Mouse (Mus musculus): ENCODE results near the gene Nxt2.

The Nxt2 gene

DNA sequence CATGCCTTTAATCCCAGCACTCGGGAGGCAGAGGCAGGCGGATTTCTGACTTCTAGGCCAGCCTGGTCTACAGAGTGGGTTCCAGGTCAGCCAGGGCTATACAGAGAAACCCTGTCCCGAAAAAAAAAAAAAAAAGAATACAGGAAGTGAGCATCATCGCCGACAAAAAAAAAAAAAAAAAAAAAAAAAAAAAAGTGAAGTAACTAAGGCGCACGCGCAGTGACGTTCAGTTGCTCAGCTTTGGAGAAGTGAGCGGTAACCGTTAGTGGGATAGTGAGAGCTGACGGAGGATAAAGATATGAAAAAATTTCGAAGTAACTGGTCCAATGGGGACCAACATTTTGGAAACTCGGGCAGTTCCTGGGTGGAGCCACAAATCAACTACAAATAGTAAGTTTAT is at the start of gene Nxt2:
Nxt2 (plus strand) TSS at position 229 of the 400 bp plus-strand sequence.
- in situ Hi-C loops (cut with MboI; ENCODE audit: unreplicated experiment in 2 of 2) = loop anchor here in 1 of 2 experiments (25.0 kb wide), 1 partner anchor 586 kb away; no protein-coding TSS in a partner anchor

DNA sequence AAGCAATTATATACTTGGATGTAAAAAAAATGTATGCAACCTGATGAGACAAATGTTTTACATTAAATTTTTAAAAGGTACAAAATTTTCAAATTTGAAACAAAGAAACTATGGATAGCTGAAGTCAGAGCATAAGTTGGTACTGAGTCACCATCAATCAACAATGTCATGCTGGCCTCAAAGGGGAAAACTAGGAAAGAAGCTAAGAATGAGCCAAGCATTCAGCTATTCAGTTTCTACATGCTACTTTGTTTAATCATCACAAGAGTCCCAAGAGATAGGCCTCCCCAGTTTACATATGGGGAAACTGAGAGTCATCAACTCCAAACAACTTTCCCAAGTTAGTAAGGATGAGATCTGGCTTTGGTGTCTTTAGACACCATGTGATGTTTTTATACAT is 49.6 kb upstream of the Nxt2 start:
- in situ Hi-C loops (cut with MboI; ENCODE audit: unreplicated experiment in 2 of 2) = loop anchor here in 1 of 2 experiments (25.0 kb wide), 1 partner anchor 885 kb away; no protein-coding TSS in a partner anchor

DNA sequence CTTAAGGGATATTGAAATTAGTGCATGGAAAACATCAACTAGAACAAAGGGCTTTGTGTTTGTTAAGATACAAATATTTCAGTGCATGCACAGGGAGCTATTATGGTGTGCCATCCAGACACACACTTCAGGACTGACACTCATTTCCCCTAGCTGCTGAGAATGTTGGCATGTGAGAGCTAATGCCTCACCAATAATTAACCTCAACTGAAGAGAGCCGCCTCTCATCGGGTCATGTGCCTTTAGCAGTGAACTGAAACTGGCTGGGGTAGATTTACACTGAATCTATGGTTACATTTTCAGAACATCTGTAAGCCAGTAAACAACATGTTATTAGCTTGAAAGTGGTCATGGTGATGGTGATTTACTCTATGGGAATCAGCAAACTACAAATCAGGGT is 44.5 kb upstream of the Nxt2 start:
- in situ Hi-C loops (cut with MboI; ENCODE audit: unreplicated experiment in 2 of 2) = loop anchor here in 1 of 2 experiments (25.0 kb wide), 1 partner anchor 880 kb away; no protein-coding TSS in a partner anchor

DNA sequence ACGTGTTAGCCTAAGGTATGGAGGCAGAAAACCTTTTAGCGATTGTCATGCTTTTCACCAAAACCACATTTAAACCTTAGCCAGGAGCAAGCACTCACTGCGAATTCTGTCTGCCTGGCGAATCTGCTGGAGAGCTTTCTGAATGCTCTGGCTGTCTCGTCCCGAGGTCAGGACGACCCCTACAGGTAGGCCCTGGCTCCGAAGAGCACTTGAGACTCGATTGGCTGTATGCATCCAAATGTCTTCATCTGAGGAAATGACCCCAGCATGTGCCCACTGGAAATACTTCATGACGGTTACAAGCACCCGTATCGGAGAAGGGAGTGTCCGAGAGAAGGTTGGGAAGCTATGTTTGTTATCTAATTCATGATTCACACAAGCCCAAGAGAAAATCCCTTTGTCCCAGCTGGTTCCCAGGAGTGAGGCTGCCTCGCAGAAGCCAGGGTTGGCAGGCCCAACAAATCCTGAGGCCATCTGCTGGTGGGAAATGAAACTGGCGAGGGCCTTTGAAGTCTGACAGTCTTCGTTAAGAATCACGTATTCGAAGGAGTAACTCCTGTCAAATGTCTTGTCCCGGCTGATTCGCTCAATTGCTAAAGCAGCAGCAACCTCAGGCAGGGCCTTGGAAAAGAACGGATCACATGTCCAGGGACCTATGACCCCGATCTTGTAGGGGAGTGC is 37.4 kb upstream of the Nxt2 start:
- in situ Hi-C loops (cut with MboI; ENCODE audit: unreplicated experiment in 2 of 2) = loop anchor here in 1 of 2 experiments (25.0 kb wide), 1 partner anchor 873 kb away; no protein-coding TSS in a partner anchor

DNA sequence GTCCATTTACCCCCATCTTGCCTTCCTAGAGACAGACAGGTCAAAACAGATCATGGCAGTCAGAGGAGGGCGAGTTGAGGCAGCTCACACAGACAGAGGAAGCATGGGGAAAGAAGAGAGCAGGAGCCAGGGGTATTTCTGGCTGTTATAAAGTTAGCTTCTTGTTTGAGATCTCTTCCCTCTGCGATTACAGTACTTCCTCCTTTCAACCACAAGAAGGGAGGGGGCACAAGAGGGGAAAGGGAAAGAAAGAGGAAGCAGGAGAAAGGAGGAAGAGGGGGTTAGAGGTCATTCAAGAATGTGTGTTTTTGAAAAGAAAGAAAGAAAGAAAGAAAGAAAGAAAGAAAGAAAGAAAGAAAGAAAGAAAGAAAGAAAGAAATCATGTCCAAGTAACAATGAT is 36.2 kb upstream of the Nxt2 start:
- in situ Hi-C loops (cut with MboI; ENCODE audit: unreplicated experiment in 2 of 2) = loop anchor here (10.0 to 25.0 kb wide), 2 partner anchors 864 to 872 kb away; no protein-coding TSS in a partner anchor

DNA sequence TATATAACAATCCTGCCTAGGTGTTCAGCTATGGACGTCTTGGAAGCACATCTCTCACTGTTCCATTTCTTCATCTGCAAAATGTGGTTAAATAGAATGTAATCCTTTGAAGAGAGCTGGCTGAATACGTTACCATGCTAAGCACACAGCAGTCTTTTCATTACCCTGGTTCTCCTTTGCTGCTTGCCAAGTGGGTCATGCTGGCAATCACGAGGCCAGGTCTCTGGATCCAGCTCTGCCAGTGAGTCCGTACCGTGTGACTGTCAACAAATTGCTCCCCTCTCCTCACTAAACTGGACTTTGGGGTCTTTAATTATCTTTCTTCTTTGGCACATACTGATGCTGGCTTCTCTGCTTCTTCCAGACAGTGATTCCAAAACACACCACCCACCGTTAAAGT is 32.1 kb upstream of the Nxt2 start:
- in situ Hi-C loops (cut with MboI; ENCODE audit: unreplicated experiment in 2 of 2) = loop anchor here (10.0 to 25.0 kb wide), 2 partner anchors 860 to 868 kb away; no protein-coding TSS in a partner anchor

DNA sequence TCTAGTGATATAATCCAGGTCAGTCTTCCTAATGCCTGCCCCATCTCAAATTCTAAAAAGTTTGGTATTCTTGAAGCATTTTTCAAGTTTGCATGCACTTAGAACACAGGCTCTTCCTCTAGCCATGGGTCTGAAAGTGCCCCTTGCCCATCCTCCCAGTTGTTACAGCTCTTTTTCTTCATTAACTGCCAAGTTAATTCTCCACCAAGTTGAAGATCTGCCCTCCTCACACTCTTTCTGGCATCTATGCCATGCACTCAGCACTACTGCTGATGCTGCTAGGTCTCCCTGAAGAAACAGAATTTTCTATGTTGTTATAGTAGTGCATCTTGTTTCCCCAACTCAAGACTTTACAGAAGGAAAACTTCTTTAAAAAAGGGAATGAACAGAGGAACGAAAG is 31.0 kb upstream of the Nxt2 start:
- in situ Hi-C loops (cut with MboI; ENCODE audit: unreplicated experiment in 2 of 2) = loop anchor here (5.0 to 25.0 kb wide), 3 partner anchors 117 to 867 kb away; no protein-coding TSS in a partner anchor

DNA sequence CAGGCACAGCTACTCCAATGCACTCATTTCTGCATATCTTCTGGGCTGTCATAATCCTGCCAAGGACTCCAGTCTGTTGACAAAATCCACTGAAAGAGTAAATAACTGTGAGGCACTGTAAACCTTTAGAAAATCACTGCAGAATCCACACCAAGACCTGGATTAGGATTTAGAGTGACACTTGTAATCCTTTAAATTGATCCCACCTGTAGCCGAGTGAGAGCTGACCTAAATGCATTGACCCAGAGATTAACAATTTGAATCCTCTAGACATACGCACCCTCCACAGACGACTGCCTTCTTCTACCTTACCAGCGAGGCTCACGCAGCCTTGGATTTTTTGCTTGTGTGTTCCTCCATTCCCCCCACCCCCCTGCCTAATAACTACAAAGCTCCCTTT is 29.7 kb upstream of the Nxt2 start, which contains the start of gene Gucy2f:
Gucy2f (minus strand) TSS at position 101 of the 400 bp plus-strand sequence.
- in situ Hi-C loops (cut with MboI; ENCODE audit: unreplicated experiment in 2 of 2) = loop anchor here (5.0 to 25.0 kb wide), 3 partner anchors 115 to 865 kb away; no protein-coding TSS in a partner anchor

DNA sequence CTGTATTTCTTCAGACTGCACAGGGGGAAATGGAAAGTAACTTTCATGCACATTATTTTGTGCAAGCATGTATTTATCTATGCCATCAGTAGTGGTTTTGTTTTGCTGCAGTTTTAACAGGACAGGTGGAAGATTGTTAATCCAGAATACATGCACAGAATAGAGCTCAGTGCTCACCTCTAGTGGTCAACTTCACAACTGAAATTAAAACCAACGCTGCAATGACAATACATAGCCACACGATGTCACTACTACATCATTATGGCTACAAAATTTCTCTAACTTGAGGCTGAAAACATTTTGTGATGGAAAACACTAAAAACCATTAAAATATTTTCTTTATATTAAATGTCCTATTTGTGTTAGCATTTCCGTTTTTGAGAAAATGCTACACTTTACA is 26.3 kb upstream of the Nxt2 start:
- in situ Hi-C loops (cut with MboI; ENCODE audit: unreplicated experiment in 2 of 2) = loop anchor here (5.0 to 25.0 kb wide), 4 partner anchors 112 to 612 kb away; no protein-coding TSS in a partner anchor

DNA sequence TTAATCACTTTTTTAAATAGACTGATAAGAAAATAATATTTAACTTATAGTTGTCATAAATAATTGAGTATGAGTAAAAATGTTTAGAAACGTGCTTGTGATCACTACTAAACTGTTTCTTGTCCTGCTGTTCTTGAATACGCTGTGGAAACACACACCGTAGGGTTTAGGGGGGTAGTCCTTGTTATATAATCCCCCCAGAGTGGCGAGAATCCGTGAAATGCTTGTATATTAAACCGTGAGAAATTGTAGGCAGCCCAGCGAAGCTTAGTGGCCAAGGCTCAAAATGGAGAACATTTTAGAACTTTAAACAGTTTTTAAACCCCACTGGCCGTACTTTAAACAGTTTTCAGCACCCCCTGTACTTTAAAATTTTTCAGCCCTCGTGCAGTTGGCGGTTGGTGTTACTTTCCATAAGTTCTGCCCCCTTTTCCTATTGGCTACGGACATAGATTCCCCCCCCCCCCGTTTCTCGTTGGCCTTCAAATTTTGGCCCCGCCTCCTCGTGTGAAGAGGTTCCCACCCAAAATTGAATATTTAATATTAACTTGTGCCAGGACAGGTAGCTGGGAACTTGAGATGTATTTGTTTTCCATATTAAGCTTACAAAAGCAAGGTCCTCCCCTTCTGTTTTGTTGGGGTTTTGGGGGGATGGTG is 956 bp downstream of the Nxt2 start:
- in situ Hi-C loops (cut with MboI; ENCODE audit: unreplicated experiment in 2 of 2) = loop anchor here in 1 of 2 experiments (25.0 kb wide), 1 partner anchor 585 kb away; no protein-coding TSS in a partner anchor

DNA sequence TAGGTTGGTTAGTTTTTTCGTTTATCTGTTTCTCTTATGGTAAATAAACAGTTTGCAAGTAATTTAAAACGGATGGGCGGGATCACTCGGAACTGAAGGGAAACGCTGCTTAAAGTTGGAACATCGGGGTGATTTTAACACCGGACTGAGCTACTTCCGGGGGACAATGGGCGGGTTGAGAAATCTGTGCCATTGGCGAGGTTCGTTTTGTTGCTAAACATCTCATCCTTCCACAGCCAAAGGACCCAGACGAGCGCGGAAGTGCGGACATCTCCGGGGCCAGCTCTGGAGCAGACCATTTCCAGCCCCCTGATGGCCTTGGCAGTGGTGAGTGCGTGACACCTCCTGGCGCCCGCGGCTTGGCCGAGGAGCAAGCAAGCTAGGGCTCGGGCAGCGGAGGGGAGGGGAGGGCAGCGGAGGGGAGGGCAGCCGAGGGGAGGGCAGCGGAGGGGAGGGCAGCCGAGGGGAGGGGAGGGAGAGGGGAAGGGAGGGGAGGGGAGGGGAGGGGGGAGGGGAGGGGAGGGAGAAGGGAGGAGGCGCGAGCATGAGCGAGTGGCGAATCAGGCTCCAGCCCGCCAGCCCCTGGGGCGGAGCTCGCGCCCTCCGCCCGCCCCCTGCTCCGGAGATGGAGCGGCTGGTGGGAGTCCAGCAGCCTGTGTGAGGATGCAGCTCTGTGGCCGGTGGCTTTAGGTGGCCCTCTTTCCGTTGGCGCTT is 1.6 kb downstream of the Nxt2 start:
- in situ Hi-C loops (cut with MboI; ENCODE audit: unreplicated experiment in 2 of 2) = loop anchor here in 1 of 2 experiments (25.0 kb wide), 1 partner anchor 584 kb away; no protein-coding TSS in a partner anchor

DNA sequence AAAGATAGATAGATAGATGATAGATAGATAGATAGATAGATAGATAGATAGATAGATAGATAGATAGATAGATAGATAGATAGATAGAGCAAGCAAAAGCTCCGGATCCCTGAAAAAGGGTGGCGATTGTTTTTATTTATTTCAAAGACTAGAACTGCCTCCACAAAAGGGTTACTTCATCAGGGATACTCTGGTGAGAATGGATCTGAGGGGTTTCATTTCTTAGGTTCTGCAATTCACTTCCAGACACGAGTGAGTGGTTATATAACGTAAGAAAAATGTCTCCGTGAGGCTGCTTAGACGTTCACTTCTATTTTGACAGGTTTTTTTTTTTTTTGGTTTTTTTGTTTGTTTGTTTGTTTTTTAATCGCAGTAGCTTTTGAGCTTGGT is 2.2 kb downstream of the Nxt2 start:
- in situ Hi-C loops (cut with MboI; ENCODE audit: unreplicated experiment in 2 of 2) = loop anchor here in 1 of 2 experiments (25.0 kb wide), 1 partner anchor 584 kb away; no protein-coding TSS in a partner anchor

DNA sequence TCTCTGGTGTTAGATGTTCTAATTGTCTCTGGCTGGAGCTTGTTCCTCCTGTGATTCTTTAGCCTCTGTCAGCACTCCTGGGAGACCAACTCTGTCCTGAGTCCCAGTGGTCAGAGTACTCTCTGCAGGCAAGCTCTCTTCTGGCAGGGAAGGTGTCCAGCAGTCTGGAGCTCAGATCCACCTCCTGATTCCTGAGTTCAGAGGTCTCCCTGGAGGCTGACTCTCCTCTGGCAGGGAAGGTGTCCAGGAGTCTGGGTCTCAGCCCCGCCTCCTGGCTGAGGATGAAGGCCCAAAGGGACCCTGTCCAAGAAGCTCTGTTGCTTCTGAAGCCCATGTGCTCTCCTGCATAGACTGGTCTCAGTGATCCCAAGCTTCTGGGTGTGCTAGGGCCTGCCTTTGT is 9.6 kb downstream of the Nxt2 start:
- in situ Hi-C loops (cut with MboI; ENCODE audit: unreplicated experiment in 2 of 2) = loop anchor here (10.0 to 25.0 kb wide), 2 partner anchors 309 to 576 kb away; no protein-coding TSS in a partner anchor

DNA sequence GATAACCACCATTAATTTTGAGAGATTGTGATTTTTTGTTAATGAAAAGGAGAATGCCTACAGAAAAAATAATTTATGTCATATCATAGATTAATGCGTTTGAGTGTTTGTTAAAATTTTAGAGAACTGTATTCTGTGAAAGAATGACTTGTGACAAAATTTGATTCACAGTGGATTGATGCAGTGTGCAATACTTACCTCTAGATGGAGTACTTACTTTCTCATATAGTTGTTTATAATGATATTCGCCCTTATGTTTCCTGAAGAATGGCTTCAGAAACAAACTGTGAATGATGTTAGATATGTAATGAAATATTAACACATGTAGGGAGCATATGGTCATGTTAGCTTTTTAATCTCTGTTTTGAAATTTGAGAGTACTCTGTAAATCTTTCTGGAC is 10.5 kb downstream of the Nxt2 start:
- in situ Hi-C loops (cut with MboI; ENCODE audit: unreplicated experiment in 2 of 2) = loop anchor here (10.0 to 25.0 kb wide), 2 partner anchors 308 to 575 kb away; no protein-coding TSS in a partner anchor

DNA sequence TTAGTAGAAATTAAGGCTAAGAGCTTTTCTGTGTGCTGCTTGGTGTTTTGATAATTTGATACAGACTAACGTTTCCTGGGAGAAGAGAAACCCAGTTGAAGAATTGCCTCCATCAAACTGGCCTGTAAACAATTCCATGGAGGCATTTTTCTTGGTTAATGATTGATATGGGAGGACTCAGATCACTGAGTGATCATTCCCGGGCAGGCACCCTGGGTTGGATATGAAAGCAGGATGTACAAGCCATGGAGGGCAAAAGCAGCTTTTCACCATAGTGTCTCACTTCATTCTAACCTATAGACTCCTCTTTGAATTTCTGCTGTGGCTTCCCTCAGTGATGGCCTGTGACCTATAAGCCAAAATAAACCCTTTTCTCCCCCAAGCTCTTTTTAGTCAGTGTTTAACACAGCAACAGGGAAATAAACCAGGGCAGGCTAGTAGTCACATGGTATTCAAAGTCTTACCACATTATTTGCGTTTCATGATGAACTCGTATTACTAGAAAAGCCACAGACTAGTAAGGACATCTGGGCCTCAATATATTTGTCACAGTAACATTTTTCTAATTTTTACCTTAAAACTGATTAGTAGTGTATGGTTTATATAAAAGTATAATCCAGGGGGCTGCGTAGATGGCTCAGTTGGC is 19.2 kb downstream of the Nxt2 start:
- in situ Hi-C loops (cut with MboI; ENCODE audit: unreplicated experiment in 2 of 2) = loop anchor here in 1 of 2 experiments (25.0 kb wide), 1 partner anchor 566 kb away; no protein-coding TSS in a partner anchor

DNA sequence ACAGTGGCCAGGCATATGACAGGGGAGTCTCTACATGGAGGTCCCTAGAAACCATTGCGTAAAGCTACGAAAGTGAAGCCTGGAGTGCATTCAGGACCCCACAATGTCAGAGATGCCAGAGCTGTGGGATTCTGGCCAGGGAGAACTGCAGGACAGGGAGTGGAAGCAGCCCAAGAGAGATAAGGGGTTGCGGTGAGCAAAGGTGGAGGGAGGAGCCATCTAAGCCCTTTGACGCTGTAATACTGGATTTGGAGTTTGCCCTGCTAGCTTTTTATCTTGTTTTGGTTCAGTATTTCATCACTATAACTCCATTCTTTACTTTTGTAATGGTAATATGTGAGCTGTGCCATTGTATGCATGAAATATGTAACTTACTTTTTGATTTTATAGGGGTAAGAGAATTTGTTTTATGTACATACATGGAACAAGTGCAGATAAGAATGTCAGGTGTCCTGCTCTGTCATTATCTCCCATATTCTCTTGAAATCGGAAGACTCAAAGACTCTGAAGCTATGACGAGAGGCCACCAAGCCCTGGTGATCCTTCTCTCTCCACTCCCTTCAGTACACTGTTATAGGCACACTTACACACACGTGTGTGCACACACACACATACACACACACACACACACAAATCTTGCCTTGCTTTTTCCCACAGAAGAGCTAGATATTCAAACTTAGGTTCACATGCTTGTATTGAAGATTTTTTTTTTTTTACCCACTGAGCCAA is 23.6 kb downstream of the Nxt2 start:
- in situ Hi-C loops (cut with MboI; ENCODE audit: unreplicated experiment in 2 of 2) = no loop called here

DNA sequence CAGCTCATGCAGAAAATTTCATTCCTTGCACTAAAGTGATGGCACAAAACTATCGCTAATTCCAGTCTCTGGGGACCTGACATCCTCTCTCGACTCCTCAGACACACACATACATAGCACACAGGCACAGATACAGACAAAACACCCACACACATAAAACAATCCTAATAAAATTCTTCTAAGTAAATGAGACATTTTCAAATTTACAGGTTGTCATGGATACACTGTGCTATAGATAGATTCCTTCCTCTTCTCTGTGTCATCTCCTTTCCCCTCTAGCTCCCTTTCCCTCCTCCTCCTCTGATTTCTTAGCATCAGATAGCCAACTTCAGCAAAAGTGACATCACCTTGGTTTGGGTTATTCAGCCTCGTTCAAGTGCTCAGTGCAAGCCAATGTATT is 49.5 kb downstream of the Nxt2 start:
- in situ Hi-C loops (cut with MboI; ENCODE audit: unreplicated experiment in 2 of 2) = no loop called here

DNA sequence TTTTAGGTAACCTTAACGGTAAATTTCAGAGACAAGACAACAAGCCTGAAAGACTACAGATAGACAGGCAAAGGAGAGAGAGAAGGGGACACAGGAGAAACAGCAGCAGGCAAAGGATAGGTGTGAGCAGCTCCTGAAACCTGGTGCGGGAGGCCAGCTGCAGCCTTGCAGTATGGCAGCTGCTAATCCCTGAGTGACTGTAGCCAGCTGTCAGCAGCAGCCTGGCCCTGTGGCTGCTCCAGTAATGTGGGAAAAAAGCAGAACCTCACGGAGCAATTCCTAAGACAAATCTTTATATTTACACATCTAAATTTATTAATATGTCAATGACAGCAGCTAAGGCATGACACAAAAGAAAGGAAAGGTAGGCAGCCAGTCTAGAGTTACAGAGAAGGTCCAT is 50.0 kb downstream of the Nxt2 start:
- in situ Hi-C loops (cut with MboI; ENCODE audit: unreplicated experiment in 2 of 2) = no loop called here

DNA sequence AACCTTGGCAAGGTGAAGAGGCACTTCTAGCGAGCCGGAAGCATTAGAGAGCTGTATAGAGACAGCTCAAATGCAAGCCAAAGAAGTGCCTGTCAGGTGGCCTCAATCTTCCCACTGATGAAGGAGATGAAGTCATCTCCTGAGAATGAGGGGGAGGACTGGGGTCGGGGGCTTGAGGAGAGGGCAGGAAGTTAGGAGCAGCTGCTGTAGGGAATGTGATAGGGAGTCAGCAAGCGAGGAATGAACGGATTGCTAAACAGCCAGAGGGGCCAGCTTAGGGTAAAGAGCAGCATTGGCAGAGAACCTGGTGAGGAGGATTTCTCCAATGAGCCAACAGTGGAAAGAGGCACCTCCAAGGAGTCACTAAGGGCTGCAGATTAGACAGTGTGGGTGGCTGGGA is 59.3 kb downstream of the Nxt2 start:
- in situ Hi-C loops (cut with MboI; ENCODE audit: unreplicated experiment in 2 of 2) = no loop called here

All from v-Abl transformed pro-B cells (cell line).